Mouse (Mus musculus): ENCODE data around the gene Cd93.

The Cd93 gene

GRCm38 (mm10) chr2:148406160-148406970 is 37.0 kb downstream of the Cd93 start:
- no peak for DNase-seq (ENCODE audit: extremely low read depth, low read depth, low spot score)

- DNase-seq (ENCODE audit: extremely low read depth, low read depth, low spot score) = no peak
These were observed 38.5 kb downstream of the Cd93 start for GRCm38 (mm10) chr2:148404906-148405305.

- DNase-seq (ENCODE audit: extremely low read depth, low read depth, low spot score) = no peak
These were observed 41.1 kb downstream of the Cd93 start for GRCm38 (mm10) chr2:148402227-148402626.

GRCm38 (mm10) chr2:148398901-148399685 is 44.3 kb downstream of the Cd93 start:
- DNase-seq (ENCODE audit: extremely low read depth, low read depth, low spot score) = no peak

GRCm38 (mm10) chr2:148397784-148398100 is 45.6 kb downstream of the Cd93 start:
- DNase-seq (ENCODE audit: extremely low read depth, low read depth, low spot score) = no peak

GRCm38 (mm10) chr2:148397015-148397783 is 46.2 kb downstream of the Cd93 start:
- no peak for DNase-seq (ENCODE audit: extremely low read depth, low read depth, low spot score)

- DNase-seq (ENCODE audit: extremely low read depth, low read depth, low spot score) = no peak
These were observed 47.2 kb downstream of the Cd93 start for GRCm38 (mm10) chr2:148396209-148396608.

GRCm38 (mm10) chr2:148395131-148396051 is 48.0 kb downstream of the Cd93 start, which contains the start of gene Sstr4:
Gene Sstr4 (plus strand): TSS chr2:148395344.
- no peak for DNase-seq (ENCODE audit: extremely low read depth, low read depth, low spot score)

GRCm38 (mm10) chr2:148393846-148394245 is 49.5 kb downstream of the Cd93 start:
- no peak for DNase-seq (ENCODE audit: extremely low read depth, low read depth, low spot score)

GRCm38 (mm10) chr2:148393149-148393548 is 50.2 kb downstream of the Cd93 start:
- no peak for DNase-seq (ENCODE audit: extremely low read depth, low read depth, low spot score)

- no peak for DNase-seq (ENCODE audit: extremely low read depth, low read depth, low spot score)
These were observed 55.4 kb downstream of the Cd93 start for GRCm38 (mm10) chr2:148387652-148388581.

- DNase-seq (ENCODE audit: extremely low read depth, low read depth, low spot score) = no peak
These were observed 56.4 kb downstream of the Cd93 start for GRCm38 (mm10) chr2:148386927-148387326.

Measured in fat pad, adult 2 months (tissue).